In genomic region chr11:85615421-85615820, GRCm38 (mm10) we compare ENCODE assay signal across 12 mouse cellular contexts.
DNase-seq lines count a peak whose midpoint lies in the region; ATAC-seq and TF ChIP-seq lines count a peak whose summit lies in the region.
"Had no signal": no experiment of that assay in that cellular context is flagged by ENCODE, and none has a peak within 500 bp of the region (broad histone marks: within the 10 kb centered on the region; RNA-seq: fewer than 3 reads in every experiment).

No protein-coding gene starts in this region.

- intact Hi-C loops in gastrocnemius, postnatal 36 days (cut with DNase I) = no loop called here

- H3K4me2 ChIP-seq in lung, postnatal 0 days (replicated peaks; ENCODE audit: low read depth, low read length) = no peak overlapping the region
- H3K4me2 ChIP-seq: hindbrain, embryonic 15.5 days; stomach, embryonic 15.5 days had no signal

- WGBS in kidney, adult 2 months = 59% methylated on average over 7 of the region's 7 CpGs
- 10% methylated on average over 7 of the region's 7 CpGs for WGBS in lung, postnatal 0 days

- peak; percentile 29 for DNase-seq in embryo, embryonic 10 days (ENCODE audit: low spot score)
- no peak for DNase-seq in embryo, embryonic 9.5 days (ENCODE audit: extremely low spot score)
- peak; percentile 47 to 52 for DNase-seq in gastrocnemius, postnatal 36 days
- DNase-seq in kidney, adult 2 months = peak; percentile 89
- no peak for DNase-seq in lung, postnatal 0 days (ENCODE audit: low spot score)
- no peak for DNase-seq in frontal cortex, postnatal 14 days (ENCODE audit: low spot score in 2 of 2)
- no peak for DNase-seq in thymus, postnatal 14 days
- DNase-seq: midbrain, embryonic 14.5 days had no signal

- no peak for TF ChIP-seq POLR2A in kidney, adult 2 months (IDR thresholded peaks at IDR 0.05; ENCODE audit: low read depth, low read length)

- peaks cover 8% of the 10 kb centered on the region for H3K4me1 ChIP-seq in kidney, adult 2 months (ENCODE audit: control insufficient read depth, insufficient read depth, low read length)
- H3K4me1 ChIP-seq in lung, postnatal 0 days (ENCODE audit: insufficient read depth, low read depth, low read length) = peaks cover 6% of the 10 kb centered on the region; the same call in 1 of the 2 replicates

- TF ChIP-seq CTCF in kidney, adult 2 months (conservative IDR thresholded peaks at IDR 0.05; ENCODE audit: insufficient read depth, insufficient read length, low read depth, low read length) = no peak
- TF ChIP-seq CTCF in lung, postnatal 0 days (IDR thresholded peaks at IDR 0.05) = no peak

- peak overlapping the region; percentile 46; the same call in 1 of the 2 replicates for H3K27ac ChIP-seq in kidney, adult 2 months (ENCODE audit: insufficient read depth, low read depth, low read length)
- H3K27ac ChIP-seq in lung, postnatal 0 days (ENCODE audit: low read length) = no peak overlapping the region
- H3K27ac ChIP-seq: hindbrain, embryonic 15.5 days; stomach, embryonic 15.5 days had no signal

- peak; percentile 32 for ATAC-seq in lung, postnatal 0 days
- no peak for ATAC-seq in erythroblast, adult 5-6 weeks (replicated peaks; ENCODE audit: low FRiP score, poor library complexity, severe bottlenecking)

- no peak overlapping the region for H3K9ac ChIP-seq in lung, postnatal 0 days (replicated peaks; ENCODE audit: low read depth)
- H3K9ac ChIP-seq: hindbrain, embryonic 15.5 days; stomach, embryonic 15.5 days had no signal

- H3K9me3 ChIP-seq in lung, postnatal 0 days (ENCODE audit: low read length) = no peaks in the 10 kb centered on the region
- H3K9me3 ChIP-seq: hindbrain, embryonic 15.5 days; stomach, embryonic 15.5 days had no signal

- no peaks in the 10 kb centered on the region for H3K27me3 ChIP-seq in kidney, adult 2 months (replicated peaks; ENCODE audit: control insufficient read depth, insufficient read depth, low read length)
- no peaks in the 10 kb centered on the region for H3K27me3 ChIP-seq in lung, postnatal 0 days (replicated peaks; ENCODE audit: insufficient read depth, low read length)
- H3K27me3 ChIP-seq: hindbrain, embryonic 15.5 days; stomach, embryonic 15.5 days had no signal

- TF ChIP-seq EP300 in lung, postnatal 0 days (IDR thresholded peaks at IDR 0.05) = no peak

- no peak overlapping the region for H3K4me3 ChIP-seq in kidney, adult 2 months (ENCODE audit: insufficient read depth, low read depth, low read length)
- H3K4me3 ChIP-seq in lung, postnatal 0 days (ENCODE audit: low read depth, low read length) = no peak overlapping the region
- H3K4me3 ChIP-seq: erythroblast, embryonic 14.5 days; hindbrain, embryonic 15.5 days; stomach, embryonic 15.5 days had no signal

- no peaks in the 10 kb centered on the region for H3K36me3 ChIP-seq in kidney, adult 2 months (ENCODE audit: control insufficient read depth, insufficient read depth, low read length)
- no peaks in the 10 kb centered on the region for H3K36me3 ChIP-seq in lung, postnatal 0 days (ENCODE audit: insufficient read depth, low read length)
- H3K36me3 ChIP-seq: hindbrain, embryonic 15.5 days; stomach, embryonic 15.5 days had no signal

Comparison
In these comparisons a context has a peak if more than half of its experiments do, and no peak if none do; other contexts are left out.
1. DNase-seq: peak in embryo, embryonic 10 days (single experiment), gastrocnemius, postnatal 36 days (2 of 2) and kidney, adult 2 months (single experiment); none in embryo, embryonic 9.5 days (single experiment), lung, postnatal 0 days (single experiment), frontal cortex, postnatal 14 days (0 of 2) and thymus, postnatal 14 days (single experiment).